Mouse (Mus musculus): ENCODE measurements around the gene Asap3.

Asap3 gene

GRCm38 (mm10) chr4:136259916-136260315 is 53.8 kb downstream of the Asap3 start:
- no peak for DNase-seq (ENCODE audit: low spot score)

- peak; percentile 35 for DNase-seq (ENCODE audit: low spot score)
Observed at GRCm38 (mm10) chr4:136260491-136261180, 54.5 kb downstream of the Asap3 start.

- DNase-seq (ENCODE audit: low spot score), result no peak
Observed at GRCm38 (mm10) chr4:136261912-136262311, 55.7 kb downstream of the Asap3 start.

- no peak for DNase-seq (ENCODE audit: low spot score)
Observed at GRCm38 (mm10) chr4:136263555-136263954, 57.4 kb downstream of the Asap3 start.

- DNase-seq (ENCODE audit: low spot score), result no peak
Observed at GRCm38 (mm10) chr4:136266716-136267343, 60.7 kb downstream of the Asap3 start.

GRCm38 (mm10) chr4:136268912-136269311 is 62.7 kb downstream of the Asap3 start:
- DNase-seq (ENCODE audit: low spot score), result no peak

- no peak for DNase-seq (ENCODE audit: low spot score)
Observed at GRCm38 (mm10) chr4:136270648-136271047, 64.5 kb downstream of the Asap3 start.

- no peak for DNase-seq (ENCODE audit: low spot score)
Observed at GRCm38 (mm10) chr4:136281097-136281496, 74.9 kb downstream of the Asap3 start.

- DNase-seq (ENCODE audit: low spot score), result no peak
Observed at GRCm38 (mm10) chr4:136281611-136282010, 75.4 kb downstream of the Asap3 start.

- DNase-seq (ENCODE audit: low spot score), result no peak
Observed at GRCm38 (mm10) chr4:136282621-136283480, 76.7 kb downstream of the Asap3 start.

GRCm38 (mm10) chr4:136283783-136284182 is 77.6 kb downstream of the Asap3 start:
- DNase-seq (ENCODE audit: low spot score), result no peak

- DNase-seq (ENCODE audit: low spot score), result peak; percentile 72
Observed at GRCm38 (mm10) chr4:136284455-136284854, 78.3 kb downstream of the Asap3 start, which contains the start of gene Zfp46. Gene Zfp46 (plus strand): TSS chr4:136284683.

GRCm38 (mm10) chr4:136284891-136285290 is 78.7 kb downstream of the Asap3 start:
- no peak for DNase-seq (ENCODE audit: low spot score)

GRCm38 (mm10) chr4:136285348-136285810 is 79.2 kb downstream of the Asap3 start:
- DNase-seq (ENCODE audit: low spot score), result peak; percentile 96

- peak; percentile 96 for DNase-seq (ENCODE audit: low spot score)
Observed at GRCm38 (mm10) chr4:136285811-136286371, 79.7 kb downstream of the Asap3 start.

- no peak for DNase-seq (ENCODE audit: low spot score)
Observed at GRCm38 (mm10) chr4:136289918-136290780, 84.0 kb downstream of the Asap3 start.

- DNase-seq (ENCODE audit: low spot score), result no peak
Observed at GRCm38 (mm10) chr4:136290781-136291595, 84.8 kb downstream of the Asap3 start.

GRCm38 (mm10) chr4:136291692-136292091 is 85.5 kb downstream of the Asap3 start:
- no peak for DNase-seq (ENCODE audit: low spot score)

Data from ovary, adult 18-20 months (tissue).